Mouse (Mus musculus) kidney, embryonic 15.5 days (tissue): ENCODE measurements around the gene Wbp11. TPM values are rescaled to one million over a fixed set of nuclear protein-coding genes. Genes with fewer than 3 reads are reported as not detected.
A peak's percentile ranks its signal among the peaks of the same experiment; 100 is the strongest.

Experiments used
- ATAC-seq: fragments of 200-750 bp; cut with Nextera tagmentation; replicated peaks from 2 replicates; pipeline ENCODE4 v1.8.0; 2017; ENCODE audit warnings: moderate TSS enrichment; ENCODE audit not compliant: low FRiP score
- H3K27ac ChIP-seq: fragments of 300-500 bp; sonication (generic); 2 replicates; pipeline ENCODE4 v1.5.1; 2015; ENCODE audit warnings: mild to moderate bottlenecking, inconsistent platforms
- H3K27me3 ChIP-seq: fragments of 300-500 bp; sonication (generic); 2 replicates; pipeline ENCODE4 v1.6.1; 2015; ENCODE audit warnings: inconsistent platforms
- H3K36me3 ChIP-seq: fragments of 300-500 bp; sonication (generic); 2 replicates; pipeline ENCODE4 v1.6.1; 2015; ENCODE audit warnings: inconsistent platforms
- H3K4me1 ChIP-seq: fragments of 300-500 bp; sonication (generic); 2 replicates; pipeline ENCODE4 v1.6.1; 2015; ENCODE audit warnings: inconsistent platforms
- H3K4me2 ChIP-seq: fragments of 300-500 bp; sonication (generic); 2 replicates; pipeline ENCODE4 v1.6.1; 2015; ENCODE audit warnings: moderate library complexity, mild to moderate bottlenecking, inconsistent platforms
- H3K4me3 ChIP-seq: fragments of 300-500 bp; sonication (generic); replicated peaks from 2 replicates; pipeline ENCODE4 v1.5.1; 2015; ENCODE audit warnings: mild to moderate bottlenecking, inconsistent platforms
- H3K9ac ChIP-seq: fragments of 300-500 bp; sonication (generic); 2 replicates; pipeline ENCODE4 v1.6.1; 2015; ENCODE audit warnings: mild to moderate bottlenecking, inconsistent platforms
- H3K9me3 ChIP-seq: fragments of 300-500 bp; sonication (generic); replicated peaks from 2 replicates; pipeline ENCODE4 v1.6.1; 2016; ENCODE audit warnings: inconsistent platforms
- WGBS: fragments of 180-500 bp; shearing (Covaris S2); methylation state at CpG from one replicate; pipeline ENCODE4 v1.1.7; 2015; ENCODE audit warnings: mixed read lengths; 5-methylcytosine and 5-hydroxymethylcytosine counted together
- polyA plus RNA-seq: library from polyadenylated mRNA; unstranded; fragments of >200 nt; fragmentation: Nextera tagmentation; extraction: Ambion mirVana; gene quantifications from 2 replicates; pipeline ENCODE4 v1.2.1, GENCODE M21; 2015

Gene Wbp11
- polyA plus RNA-seq, 1 experiment from 2014 or later, result 120 TPM

- Histone ChIP-seq H3K9me3 (no peaks in the 10 kb centered on the region), H3K4me2 (no peak overlapping the region), H3K9ac (no peak overlapping the region), H3K4me1 (peaks cover 8% of the 10 kb centered on the region), H3K36me3 (no peaks in the 10 kb centered on the region), H3K4me3 (no peak overlapping the region), H3K27me3 (no peaks in the 10 kb centered on the region), H3K27ac (no peak overlapping the region)
- no peak for ATAC-seq
- WGBS, result 62% methylated on average over 5 of the region's 5 CpGs
Observed at GRCm38 (mm10) chr6:136831712-136832111, 3.7 kb upstream of the Wbp11 start.

GRCm38 (mm10) chr6:136828681-136829080 lies 648 bp upstream of the Wbp11 start:
- Histone ChIP-seq H3K27ac (peak overlapping the region; percentile 87), H3K4me3 (peak overlapping the region; percentile 99), H3K36me3 (peaks cover 21% of the 10 kb centered on the region), H3K4me2 (peak overlapping the region; percentile 72), H3K9me3 (no peaks in the 10 kb centered on the region), H3K9ac (peak overlapping the region; percentile 52), H3K27me3 (no peaks in the 10 kb centered on the region), H3K4me1 (peaks cover 10% of the 10 kb centered on the region)
- WGBS, result 32% methylated on average over 4 of the region's 4 CpGs
- ATAC-seq, result no peak

GRCm38 (mm10) chr6:136827516-136827880 lies 535 bp downstream of the Wbp11 start, which contains the start of gene BC049715:
BC049715 (plus strand) TSS chr6:136827626.
- Histone ChIP-seq H3K27me3 (no peaks in the 10 kb centered on the region), H3K4me3 (peak within 1 kb of the TSS; percentile 99), H3K36me3 (peaks cover 29% of the 10 kb centered on the region), H3K4me1 (peaks cover 10% of the 10 kb centered on the region), H3K27ac (peak within 1 kb of the TSS; percentile 87), H3K4me2 (peak within 1 kb of the TSS; percentile 72), H3K9ac (peak within 1 kb of the TSS; percentile 99), H3K9me3 (no peaks in the 10 kb centered on the region)
- WGBS, result under 1% methylated on average over 34 of the region's 34 CpGs
- ATAC-seq, result no peak

GRCm38 (mm10) chr6:136827116-136827515 lies 917 bp downstream of the Wbp11 start:
- peak overlapping the region; percentile 86; the same call in 1 of the 2 replicates for H3K27ac ChIP-seq
- 11% methylated on average over 7 of the region's 7 CpGs for WGBS

GRCm38 (mm10) chr6:136824987-136825386 lies 3.0 kb downstream of the Wbp11 start:
- Histone ChIP-seq H3K4me2 (no peak overlapping the region), H3K4me3 (no peak overlapping the region), H3K9me3 (no peaks in the 10 kb centered on the region), H3K9ac (no peak overlapping the region), H3K36me3 (peaks cover 54% of the 10 kb centered on the region), H3K27ac (no peak overlapping the region), H3K27me3 (no peaks in the 10 kb centered on the region), H3K4me1 (peaks cover 10% of the 10 kb centered on the region)
- WGBS, result 89% methylated on average over 8 of the region's 8 CpGs
- no peak for ATAC-seq

More at GRCm38 (mm10) chr6:136827116-136827515, 917 bp downstream of the Wbp11 start:
- no peak for ATAC-seq
- H3K4me1 ChIP-seq, result peaks cover 10% of the 10 kb centered on the region
- peak overlapping the region; percentile 99 for H3K9ac ChIP-seq
- peaks cover 32% of the 10 kb centered on the region for H3K36me3 ChIP-seq
- H3K27me3 ChIP-seq, result no peaks in the 10 kb centered on the region
- peak overlapping the region; percentile 99 for H3K4me3 ChIP-seq
- H3K4me2 ChIP-seq, result peak overlapping the region; percentile 72
- H3K9me3 ChIP-seq, result no peaks in the 10 kb centered on the region

GRCm38 (mm10) chr6:136821086-136821485 lies 6.9 kb downstream of the Wbp11 start:
- H3K9me3 ChIP-seq, result no peaks in the 10 kb centered on the region
- H3K4me1 ChIP-seq, result no peaks in the 10 kb centered on the region
- 91% methylated on average over 18 of the region's 18 CpGs for WGBS
- H3K36me3 ChIP-seq, result peaks cover 92% of the 10 kb centered on the region
- no peaks in the 10 kb centered on the region for H3K27me3 ChIP-seq
- ATAC-seq, result 0 out of 2 replicates have a peak, but pooled peaks have one; percentile 36
- no peak overlapping the region for H3K4me3 ChIP-seq
- no peak overlapping the region for H3K27ac ChIP-seq
- H3K4me2 ChIP-seq, result no peak overlapping the region
- H3K9ac ChIP-seq, result no peak overlapping the region

- Histone ChIP-seq H3K4me2 (no peak overlapping the region), H3K9me3 (no peaks in the 10 kb centered on the region), H3K27ac (no peak overlapping the region), H3K27me3 (no peaks in the 10 kb centered on the region), H3K9ac (no peak overlapping the region), H3K4me1 (no peaks in the 10 kb centered on the region), H3K4me3 (no peak overlapping the region), H3K36me3 (peaks cover 94% of the 10 kb centered on the region)
- 96% methylated on average over 21 of the region's 21 CpGs for WGBS
- no peak for ATAC-seq
Observed at GRCm38 (mm10) chr6:136820381-136820780, 7.7 kb downstream of the Wbp11 start.

- Histone ChIP-seq H3K9me3 (no peaks in the 10 kb centered on the region), H3K27ac (no peak overlapping the region), H3K4me1 (no peaks in the 10 kb centered on the region), H3K4me3 (no peak overlapping the region), H3K36me3 (peaks cover 98% of the 10 kb centered on the region), H3K4me2 (no peak overlapping the region), H3K9ac (no peak overlapping the region), H3K27me3 (no peaks in the 10 kb centered on the region)
- WGBS, result 89% methylated on average over 3 of the region's 3 CpGs
- ATAC-seq, result no peak
Observed at GRCm38 (mm10) chr6:136817549-136817948, 10.5 kb downstream of the Wbp11 start.

GRCm38 (mm10) chr6:136816826-136817225 lies 11.2 kb downstream of the Wbp11 start:
- ATAC-seq, result no peak
- Histone ChIP-seq H3K36me3 (peaks cover 98% of the 10 kb centered on the region), H3K4me1 (no peaks in the 10 kb centered on the region), H3K9me3 (no peaks in the 10 kb centered on the region), H3K4me3 (no peak overlapping the region), H3K9ac (no peak overlapping the region), H3K27ac (no peak overlapping the region), H3K27me3 (no peaks in the 10 kb centered on the region), H3K4me2 (no peak overlapping the region)
- 92% methylated on average over 21 of the region's 21 CpGs for WGBS

GRCm38 (mm10) chr6:136815381-136815780 lies 12.7 kb downstream of the Wbp11 start:
- WGBS, result 95% methylated on average over 7 of the region's 7 CpGs
- H3K9ac ChIP-seq, result no peak overlapping the region
- H3K4me2 ChIP-seq, result no peak overlapping the region
- H3K27me3 ChIP-seq, result no peaks in the 10 kb centered on the region
- no peak overlapping the region for H3K4me3 ChIP-seq
- H3K27ac ChIP-seq, result no peak overlapping the region
- no peaks in the 10 kb centered on the region for H3K9me3 ChIP-seq
- no peaks in the 10 kb centered on the region for H3K4me1 ChIP-seq
- peaks cover 86% of the 10 kb centered on the region for H3K36me3 ChIP-seq
- no peak for ATAC-seq

- Histone ChIP-seq H3K36me3 (peaks cover 69% of the 10 kb centered on the region), H3K4me1 (peaks cover 13% of the 10 kb centered on the region), H3K4me2 (no peak overlapping the region), H3K9ac (no peak overlapping the region), H3K9me3 (no peaks in the 10 kb centered on the region), H3K4me3 (no peak overlapping the region), H3K27me3 (no peaks in the 10 kb centered on the region), H3K27ac (no peak overlapping the region)
- WGBS, result 49% methylated on average over 4 of the region's 4 CpGs
- no peak for ATAC-seq
Observed at GRCm38 (mm10) chr6:136813117-136813516, 14.9 kb downstream of the Wbp11 start.

- no peaks in the 10 kb centered on the region for H3K9me3 ChIP-seq
- H3K36me3 ChIP-seq, result peaks cover 50% of the 10 kb centered on the region
- no peak overlapping the region for H3K4me3 ChIP-seq
- no peak overlapping the region for H3K27ac ChIP-seq
- no peaks in the 10 kb centered on the region for H3K27me3 ChIP-seq
- peaks cover 19% of the 10 kb centered on the region for H3K4me1 ChIP-seq
- no peak overlapping the region for H3K4me2 ChIP-seq
- ATAC-seq, result no peak
- 83% methylated on average over 10 of the region's 10 CpGs for WGBS
- no peak overlapping the region for H3K9ac ChIP-seq
Observed at GRCm38 (mm10) chr6:136811196-136811595, 16.8 kb downstream of the Wbp11 start.

- Histone ChIP-seq H3K27ac (no peak overlapping the region), H3K4me2 (peak overlapping the region; percentile 94), H3K9me3 (no peaks in the 10 kb centered on the region), H3K4me3 (peak overlapping the region; percentile 90), H3K9ac (peak overlapping the region; percentile 62; the same call in 1 of the 2 replicates), H3K27me3 (no peaks in the 10 kb centered on the region), H3K36me3 (peaks cover 36% of the 10 kb centered on the region), H3K4me1 (peaks cover 26% of the 10 kb centered on the region)
- no peak for ATAC-seq
- WGBS, result 67% methylated on average over 13 of the region's 13 CpGs
Observed at GRCm38 (mm10) chr6:136809673-136810072, 18.4 kb downstream of the Wbp11 start.
